Comparison of ENCODE assay signal across 22 mouse cellular contexts in genomic region chr2:167138611-167139010, GRCm38 (mm10). TPM values are rescaled to one million over a fixed set of nuclear protein-coding genes. Genes with fewer than 3 reads are reported as not detected.
DNase-seq lines count a peak whose midpoint lies in the region; ATAC-seq and TF ChIP-seq lines count a peak whose summit lies in the region.
"Had no signal": no experiment of that assay in that cellular context is flagged by ENCODE, and none has a peak within 500 bp of the region (broad histone marks: within the 10 kb centered on the region; RNA-seq: fewer than 3 reads in every experiment).

No protein-coding gene starts in this region.

- H3K4me3 ChIP-seq in kidney, adult 2 months (ENCODE audit: insufficient read depth, low read depth, low read length) = no peak overlapping the region
- no peak overlapping the region for H3K4me3 ChIP-seq in midbrain, embryonic 13.5 days (replicated peaks)
- no peak overlapping the region for H3K4me3 ChIP-seq in midbrain, postnatal 0 days (ENCODE audit: low read depth, low read length)
- no peak overlapping the region for H3K4me3 ChIP-seq in cortical plate, adult 2 months (ENCODE audit: insufficient read depth, low read length)
- H3K4me3 ChIP-seq: embryonic facial prominence, embryonic 15.5 days; erythroblast, embryonic 14.5 days; forebrain, embryonic 10.5 days; heart, embryonic 12.5 days; hindbrain, embryonic 13.5 days had no signal

- H3K4me1 ChIP-seq in kidney, adult 2 months (ENCODE audit: control insufficient read depth, insufficient read depth, low read length) = no peaks in the 10 kb centered on the region
- peaks cover 17% of the 10 kb centered on the region for H3K4me1 ChIP-seq in midbrain, embryonic 13.5 days (replicated peaks)
- peaks cover 7% of the 10 kb centered on the region; the same call in 1 of the 2 replicates for H3K4me1 ChIP-seq in midbrain, postnatal 0 days (ENCODE audit: insufficient read depth, low read length)
- H3K4me1 ChIP-seq in cortical plate, adult 2 months (ENCODE audit: control insufficient read depth, insufficient read depth, low read length) = peaks cover 27% of the 10 kb centered on the region
- H3K4me1 ChIP-seq: embryonic facial prominence, embryonic 15.5 days had no signal

- no peak for TF ChIP-seq POLR2A in kidney, adult 2 months (IDR thresholded peaks at IDR 0.05; ENCODE audit: low read depth, low read length)
- no peak for TF ChIP-seq POLR2A in cortical plate, adult 2 months (IDR thresholded peaks at IDR 0.05; ENCODE audit: extremely low read depth, insufficient read depth, low read length)

- TF ChIP-seq CTCF in kidney, adult 2 months (conservative IDR thresholded peaks at IDR 0.05; ENCODE audit: insufficient read depth, insufficient read length, low read depth, low read length) = no peak
- TF ChIP-seq CTCF in midbrain, postnatal 0 days (IDR thresholded peaks at IDR 0.05) = no peak
- no peak for TF ChIP-seq CTCF in cortical plate, adult 2 months (IDR thresholded peaks at IDR 0.05; ENCODE audit: extremely low read depth, insufficient read depth, low read length)

- WGBS in kidney, adult 2 months = 59% methylated on average over 6 of the region's 6 CpGs
- WGBS in midbrain, embryonic 13.5 days = 68% methylated on average over 6 of the region's 6 CpGs
- WGBS in midbrain, postnatal 0 days = 68% methylated on average over 6 of the region's 6 CpGs

- no peaks in the 10 kb centered on the region for H3K9me3 ChIP-seq in midbrain, embryonic 13.5 days
- H3K9me3 ChIP-seq in midbrain, postnatal 0 days (ENCODE audit: low read length) = no peaks in the 10 kb centered on the region
- H3K9me3 ChIP-seq: embryonic facial prominence, embryonic 15.5 days; forebrain, embryonic 10.5 days; heart, embryonic 12.5 days; hindbrain, embryonic 13.5 days had no signal

- H3K36me3 ChIP-seq in kidney, adult 2 months (ENCODE audit: control insufficient read depth, insufficient read depth, low read length) = no peaks in the 10 kb centered on the region
- no peaks in the 10 kb centered on the region for H3K36me3 ChIP-seq in midbrain, embryonic 13.5 days
- H3K36me3 ChIP-seq in midbrain, postnatal 0 days (ENCODE audit: insufficient read depth, low read length) = no peaks in the 10 kb centered on the region
- H3K36me3 ChIP-seq: embryonic facial prominence, embryonic 15.5 days; forebrain, embryonic 10.5 days; heart, embryonic 12.5 days; hindbrain, embryonic 13.5 days had no signal

- H3K9ac ChIP-seq in midbrain, embryonic 13.5 days (replicated peaks) = no peak overlapping the region
- H3K9ac ChIP-seq in midbrain, postnatal 0 days (replicated peaks; ENCODE audit: low read length, poor library complexity, severe bottlenecking) = no peak overlapping the region
- H3K9ac ChIP-seq: embryonic facial prominence, embryonic 15.5 days; heart, embryonic 12.5 days; hindbrain, embryonic 13.5 days had no signal

- no peak overlapping the region for H3K4me2 ChIP-seq in midbrain, embryonic 13.5 days (replicated peaks)
- no peak overlapping the region for H3K4me2 ChIP-seq in midbrain, postnatal 0 days (ENCODE audit: low read depth, low read length, poor library complexity, severe bottlenecking)
- H3K4me2 ChIP-seq: embryonic facial prominence, embryonic 15.5 days; heart, embryonic 12.5 days; hindbrain, embryonic 13.5 days had no signal

- DNase-seq in kidney, adult 2 months = peak; percentile 26
- no peak for DNase-seq in kidney, postnatal 36 days
- DNase-seq in midbrain, postnatal 0 days (ENCODE audit: low spot score) = no peak
- DNase-seq in ovary, postnatal 14 days (ENCODE audit: low spot score) = no peak
- DNase-seq in right cerebral cortex, adult 18-20 months = no peak
- DNase-seq: adrenal gland, postnatal 14 days; cerebellum, adult 18-20 months; cerebellum, adult 9-11 months; cerebellum, postnatal 36 days; embryo, embryonic 11 days; gastrocnemius, postnatal 36 days; heart, postnatal 36 days had no signal

- 0 out of 2 replicates have a peak, but pooled peaks have one; percentile 5 for ATAC-seq in midbrain, embryonic 13.5 days
- ATAC-seq in midbrain, postnatal 0 days (ENCODE audit: low FRiP score) = no peak
- ATAC-seq: CD4-positive, CD25-positive, alpha-beta regulatory T cell, adult 4 months; forebrain, embryonic 14.5 days; hindbrain, postnatal 0 days had no signal

- H3K27me3 ChIP-seq in kidney, adult 2 months (replicated peaks; ENCODE audit: control insufficient read depth, insufficient read depth, low read length) = no peaks in the 10 kb centered on the region
- H3K27me3 ChIP-seq in midbrain, embryonic 13.5 days = no peaks in the 10 kb centered on the region
- H3K27me3 ChIP-seq in midbrain, postnatal 0 days (ENCODE audit: insufficient read depth, low read length) = no peaks in the 10 kb centered on the region
- H3K27me3 ChIP-seq: embryonic facial prominence, embryonic 15.5 days had no signal

- H3K27ac ChIP-seq in kidney, adult 2 months (ENCODE audit: insufficient read depth, low read depth, low read length) = no peak overlapping the region
- H3K27ac ChIP-seq in midbrain, embryonic 13.5 days = no peak overlapping the region
- H3K27ac ChIP-seq in midbrain, postnatal 0 days (ENCODE audit: low read depth, low read length) = no peak overlapping the region
- H3K27ac ChIP-seq in cortical plate, adult 2 months (ENCODE audit: insufficient read depth, low read length) = peak overlapping the region; percentile 26
- H3K27ac ChIP-seq: embryonic facial prominence, embryonic 15.5 days; forebrain, embryonic 10.5 days; hindbrain, embryonic 13.5 days; hindbrain, postnatal 0 days had no signal

RNA-seq across cellular contexts. Expression of gene Kcnb1, which starts 51.3 kb away (rescaled TPM):
- polyA plus RNA-seq in kidney, adult 2 months (2012; rRNA removed) = 2.9 and 4.0 TPM in 2 replicates
- polyA plus RNA-seq in midbrain, embryonic 13.5 days (2015; fragmentation: Nextera tagmentation; extraction: Ambion mirVana) = 2.1 and 2.3 TPM in 2 replicates
- 29.8 and 30.0 TPM in 2 replicates for total RNA-seq in midbrain, postnatal 0 days (2014; rRNA removed)
- 5.6 and 6.4 TPM in 2 replicates for polyA plus RNA-seq in midbrain, postnatal 0 days (2015; fragmentation: Nextera tagmentation; extraction: Ambion mirVana)
- polyA plus RNA-seq in cortical plate, adult 2 months (2012; rRNA removed) = 63.5 and 68.7 TPM in 2 replicates
- polyA plus RNA-seq: erythroblast, embryonic 14.5 days had no signal
